Mouse (Mus musculus): ENCODE measurements at regions not wholly inside any gene's neighbourhood (a gene's known extent, or its start where the extent isn't known, plus 50 kb on each side); places are given as distances from the start of the nearest gene placed in this dataset.

DNA sequence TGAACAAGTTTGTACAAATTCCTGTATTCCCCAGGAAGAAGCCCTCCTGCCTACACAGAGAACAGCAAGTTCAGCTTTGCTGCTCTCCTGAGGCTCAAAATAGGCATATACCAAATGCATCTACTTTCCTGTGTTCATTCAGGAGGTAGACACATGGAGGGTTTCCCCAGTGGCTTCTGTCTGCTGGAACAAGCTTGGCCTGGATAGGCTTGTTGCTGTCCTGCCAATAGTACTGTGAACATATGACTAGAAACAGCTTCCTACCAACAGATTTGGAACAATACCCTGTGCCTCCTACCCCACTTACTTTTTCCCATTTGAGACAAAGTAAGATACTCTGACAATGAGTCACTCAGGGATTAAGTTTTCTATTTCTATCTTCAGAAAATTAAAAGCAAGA is 93.8 kb upstream of the Wdpcp start:
- ATAC-seq (replicated peaks; ENCODE audit: poor library complexity, severe bottlenecking), result no peak

DNA sequence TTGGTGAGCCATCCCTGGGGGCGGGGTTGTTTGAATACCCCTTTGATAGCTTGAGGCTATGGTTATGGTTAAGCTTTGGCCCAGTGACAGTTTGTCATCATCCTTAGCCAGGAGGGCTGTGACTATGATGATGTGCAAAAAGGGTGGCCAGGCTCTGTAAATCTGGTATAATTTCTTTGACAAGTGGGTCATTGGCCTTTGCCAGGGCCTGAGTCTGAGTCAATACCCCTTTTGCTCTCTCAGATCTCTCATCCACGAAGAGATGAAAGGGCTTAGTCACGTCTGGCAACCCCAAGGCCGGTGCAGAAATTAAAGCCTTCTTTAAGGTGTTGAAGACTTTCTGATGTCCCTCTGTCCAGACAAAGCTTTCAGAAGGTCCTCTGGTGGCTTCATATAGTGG is 99.7 kb upstream of the Ugp2 start:
- no peak for ATAC-seq (replicated peaks; ENCODE audit: poor library complexity, severe bottlenecking)

DNA sequence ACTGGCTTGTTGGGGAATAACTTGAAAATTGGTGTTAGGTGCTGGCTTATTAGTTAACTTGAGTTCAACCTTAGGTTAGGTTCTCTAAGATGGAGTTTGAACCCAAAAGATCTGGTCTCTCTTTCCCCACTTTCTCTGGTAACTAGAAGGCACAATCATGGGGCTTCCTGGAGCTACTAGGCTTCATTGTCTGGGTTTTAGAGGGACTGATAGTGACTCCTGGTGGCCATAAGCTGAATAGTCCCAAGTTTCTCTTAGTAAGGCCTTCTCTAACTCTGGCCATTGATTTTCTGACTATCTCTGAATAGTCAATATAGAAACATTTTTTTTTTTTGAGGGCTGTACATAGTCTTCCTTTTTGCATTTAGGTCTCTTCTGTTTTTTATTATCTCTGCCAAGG is 97.5 kb upstream of the Ugp2 start:
- no peak for ATAC-seq (replicated peaks; ENCODE audit: poor library complexity, severe bottlenecking)

DNA sequence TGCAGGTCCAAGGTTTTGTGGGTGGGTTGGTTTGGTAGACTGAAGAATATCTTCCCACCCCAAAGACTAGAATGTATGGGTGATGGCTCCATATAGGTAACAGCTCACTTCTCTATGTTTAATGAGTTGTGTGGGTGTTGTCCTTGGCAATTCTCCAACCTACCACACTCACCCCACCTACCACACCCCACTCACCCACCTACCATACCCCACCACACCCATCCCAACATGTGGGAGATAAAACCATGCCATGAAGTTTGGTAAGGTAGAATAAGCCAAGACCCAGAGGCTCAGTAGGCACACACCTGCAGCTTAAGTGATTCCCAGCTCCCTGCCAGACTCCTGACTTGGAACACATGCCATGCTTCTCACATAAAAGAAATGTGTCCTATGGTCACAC is 89.0 kb upstream of the Ugp2 start:
- ATAC-seq (replicated peaks; ENCODE audit: poor library complexity, severe bottlenecking), result no peak

DNA sequence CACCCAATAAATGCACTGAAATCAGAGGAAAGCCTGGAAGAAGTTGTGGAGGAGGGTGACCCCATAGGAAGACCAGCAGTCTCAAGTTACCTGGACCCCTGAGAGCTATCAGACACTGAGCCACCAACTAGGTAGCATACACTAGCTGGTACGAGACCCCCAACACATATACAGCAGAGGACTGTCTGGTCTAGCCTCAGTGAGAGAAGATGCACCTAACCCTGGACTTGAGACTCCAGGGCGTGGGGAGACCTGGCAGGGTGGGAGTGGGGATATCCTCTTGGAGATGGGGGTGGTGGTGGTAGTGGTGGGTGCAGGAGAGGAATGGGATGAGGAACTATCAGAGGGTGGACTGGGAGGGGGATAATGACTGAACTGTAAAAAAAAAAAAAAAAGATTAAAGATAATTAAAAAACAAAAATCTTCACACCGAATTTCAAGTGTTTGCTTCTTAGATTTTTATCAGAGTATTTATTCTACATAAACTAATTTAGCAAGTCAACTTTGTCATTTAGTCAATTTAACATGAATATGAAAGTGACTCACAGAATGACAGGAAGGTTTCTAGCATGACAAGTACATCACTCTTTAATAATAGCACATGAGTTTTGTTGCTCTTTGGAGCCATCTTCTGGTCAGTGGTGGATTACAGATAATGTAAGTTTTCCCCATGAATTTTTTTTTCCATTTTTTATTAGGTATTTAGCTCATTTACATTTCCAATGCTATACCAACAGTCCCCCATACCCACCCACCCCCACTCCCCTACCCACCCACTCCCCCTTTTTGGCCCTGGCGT is 82.5 kb upstream of the Ugp2 start:
- ATAC-seq (replicated peaks; ENCODE audit: poor library complexity, severe bottlenecking), result peak; percentile 87

DNA sequence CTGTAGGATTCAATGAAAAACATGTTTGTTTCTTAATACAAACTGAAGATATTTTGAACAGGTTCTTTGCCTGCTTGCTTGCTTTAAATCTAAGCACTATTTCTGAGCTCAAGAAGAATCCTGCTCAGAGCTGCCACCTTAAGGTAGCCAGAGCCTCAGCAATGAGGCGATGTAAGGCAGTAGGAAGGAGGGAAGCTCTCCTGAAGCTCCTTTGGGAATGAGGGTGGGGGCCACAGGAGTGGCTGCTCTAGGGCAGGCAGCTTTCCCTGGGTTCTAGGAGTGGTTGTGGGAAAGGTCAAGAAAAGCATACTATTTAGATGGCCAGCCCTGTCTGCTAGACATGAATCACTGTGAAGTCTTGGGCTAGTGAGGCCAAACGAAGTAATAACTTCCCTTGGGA is 62.7 kb upstream of the Ugp2 start:
- no peak for ATAC-seq (replicated peaks; ENCODE audit: poor library complexity, severe bottlenecking)

DNA sequence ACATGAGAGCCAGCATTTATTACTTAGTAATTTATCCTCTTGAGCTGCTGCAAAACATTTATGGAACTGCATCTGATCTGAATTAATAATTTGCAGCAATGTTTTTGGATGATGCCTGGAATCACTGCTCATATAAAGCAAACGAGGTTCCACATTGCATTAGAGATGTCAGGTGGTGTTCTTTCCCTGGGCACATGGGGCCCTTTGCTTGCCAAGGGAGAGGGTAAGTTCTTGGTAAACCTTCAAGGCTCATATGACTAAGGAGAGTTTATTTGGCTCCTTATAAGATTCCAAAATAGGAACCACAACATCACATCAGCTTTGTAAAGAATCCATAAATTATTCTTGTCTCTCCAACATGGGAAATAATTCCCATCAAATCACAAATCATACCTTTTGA is 59.0 kb upstream of the Ugp2 start:
- ATAC-seq (replicated peaks; ENCODE audit: poor library complexity, severe bottlenecking), result no peak

DNA sequence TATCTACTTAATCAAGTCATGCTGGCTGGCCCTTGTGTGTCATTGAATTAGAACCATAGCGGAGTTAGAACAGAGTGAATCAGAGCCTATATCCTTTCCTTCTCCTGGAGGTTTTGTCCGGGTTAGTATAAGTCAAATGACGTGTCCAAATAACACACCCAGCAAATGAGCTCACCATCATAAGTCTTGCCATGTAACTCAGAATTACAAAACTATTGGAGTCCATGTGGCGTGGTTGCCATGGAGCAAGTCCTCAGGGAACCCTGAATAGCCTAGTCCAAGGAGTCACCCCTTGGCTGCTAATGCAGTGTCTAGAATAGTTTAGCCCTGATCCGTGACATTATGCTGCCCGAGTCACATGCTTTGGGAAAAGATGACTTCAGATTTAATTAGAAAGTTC is 57.7 kb upstream of the Ugp2 start:
- no peak for ATAC-seq (replicated peaks; ENCODE audit: poor library complexity, severe bottlenecking)

DNA sequence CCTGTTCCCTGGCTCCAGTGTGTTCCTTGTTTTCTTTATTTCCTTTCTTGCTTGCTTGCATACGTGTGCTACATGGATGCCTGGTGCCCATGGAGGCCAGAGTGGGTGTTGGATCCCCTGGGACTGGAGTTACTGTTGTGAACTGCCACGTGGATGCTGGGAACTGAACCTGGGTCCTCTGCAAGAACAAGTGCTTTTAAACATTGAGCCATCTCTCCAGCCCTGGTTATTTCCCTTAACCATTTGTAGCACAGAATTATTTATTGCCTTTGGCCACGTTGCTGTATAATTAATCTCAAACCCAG is 57.0 kb upstream of the Ugp2 start:
- ATAC-seq (replicated peaks; ENCODE audit: poor library complexity, severe bottlenecking), result no peak

DNA sequence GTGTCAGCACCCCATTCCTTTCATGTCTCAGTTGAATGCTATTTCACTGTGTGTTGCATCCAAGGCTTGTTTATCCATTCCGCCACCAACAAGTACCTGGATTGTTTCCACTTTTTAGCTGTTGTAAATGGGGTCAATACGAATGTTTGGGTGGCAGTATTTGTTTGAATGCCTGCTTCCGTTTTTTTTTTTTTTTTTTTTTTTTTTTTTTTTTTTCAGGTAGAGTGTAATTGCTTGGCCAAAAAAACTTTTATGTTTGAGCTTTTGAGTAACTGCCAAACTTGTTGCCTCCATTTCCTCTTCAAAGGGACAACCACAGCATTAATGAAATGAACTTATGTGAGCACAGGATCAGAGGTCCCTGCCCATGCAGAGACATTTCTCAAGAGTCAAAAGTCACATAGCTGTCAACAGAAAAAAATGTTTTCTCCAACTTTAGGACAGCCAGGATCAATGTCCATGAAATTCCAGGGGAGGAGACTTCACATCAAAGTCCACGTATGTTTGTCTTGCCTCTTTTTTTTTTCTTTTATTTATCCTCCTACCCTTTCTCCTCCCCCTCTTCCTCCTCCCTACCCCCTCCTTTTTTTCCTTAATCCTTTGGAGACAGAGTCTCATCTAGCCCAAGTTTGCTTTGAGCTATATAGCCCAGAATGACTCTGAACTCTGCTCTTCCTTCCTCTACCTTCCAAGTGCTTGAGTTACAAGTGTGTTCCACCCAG is 56.5 kb upstream of the Ugp2 start:
- no peak for ATAC-seq (replicated peaks; ENCODE audit: poor library complexity, severe bottlenecking)

DNA sequence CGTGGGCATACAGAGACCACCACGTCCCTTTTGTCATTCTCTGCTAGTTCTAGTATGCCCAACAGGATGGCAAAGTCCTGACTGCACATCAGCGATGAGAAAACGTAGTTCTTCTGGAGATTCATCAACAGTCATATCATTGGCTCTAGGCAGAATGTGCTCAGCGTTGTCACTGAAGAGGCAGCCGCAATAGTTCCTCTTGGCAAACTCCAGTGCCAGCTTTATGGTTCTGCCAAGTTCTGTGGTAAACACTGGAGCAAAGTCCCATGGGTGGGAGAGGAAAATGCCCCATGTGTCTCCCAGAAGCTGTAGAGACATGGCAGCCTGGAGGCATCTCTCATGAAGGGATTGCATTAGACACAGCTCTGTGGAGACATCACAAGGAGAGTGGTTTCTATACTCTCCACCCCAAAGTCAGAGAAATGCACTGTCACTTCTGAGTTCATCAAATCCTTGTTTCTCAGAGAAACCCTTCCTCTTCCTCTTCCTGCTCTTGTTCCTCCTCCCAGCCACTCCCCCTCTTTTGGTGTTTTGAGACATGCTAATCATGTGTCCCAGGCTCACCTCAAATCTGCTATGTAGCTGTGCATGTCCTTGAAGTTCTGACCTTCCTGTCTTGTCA is 54.6 kb upstream of the Ugp2 start:
- ATAC-seq (replicated peaks; ENCODE audit: poor library complexity, severe bottlenecking), result peak; percentile 84

DNA sequence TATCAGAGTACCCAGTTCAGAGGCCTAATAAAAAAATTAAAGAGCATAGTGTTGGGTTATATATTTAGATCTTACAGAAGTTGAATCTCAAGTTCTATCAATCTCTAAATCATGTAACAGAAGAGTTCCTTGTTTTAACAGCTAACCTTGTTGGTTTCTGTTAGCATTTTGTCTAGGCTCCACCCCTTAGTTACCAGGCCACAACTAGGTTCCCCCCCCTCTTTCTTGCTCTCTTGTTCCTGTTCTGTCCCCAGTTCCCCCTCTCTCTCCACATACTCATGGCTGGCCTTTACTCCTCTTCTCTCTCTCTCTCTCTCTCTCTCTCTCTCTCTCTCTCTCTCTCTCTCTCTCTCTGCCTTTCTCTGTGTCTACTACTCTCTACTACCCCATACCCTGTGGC is 53.3 kb upstream of the Ugp2 start:
- peak; percentile 86 for ATAC-seq (replicated peaks; ENCODE audit: poor library complexity, severe bottlenecking)

DNA sequence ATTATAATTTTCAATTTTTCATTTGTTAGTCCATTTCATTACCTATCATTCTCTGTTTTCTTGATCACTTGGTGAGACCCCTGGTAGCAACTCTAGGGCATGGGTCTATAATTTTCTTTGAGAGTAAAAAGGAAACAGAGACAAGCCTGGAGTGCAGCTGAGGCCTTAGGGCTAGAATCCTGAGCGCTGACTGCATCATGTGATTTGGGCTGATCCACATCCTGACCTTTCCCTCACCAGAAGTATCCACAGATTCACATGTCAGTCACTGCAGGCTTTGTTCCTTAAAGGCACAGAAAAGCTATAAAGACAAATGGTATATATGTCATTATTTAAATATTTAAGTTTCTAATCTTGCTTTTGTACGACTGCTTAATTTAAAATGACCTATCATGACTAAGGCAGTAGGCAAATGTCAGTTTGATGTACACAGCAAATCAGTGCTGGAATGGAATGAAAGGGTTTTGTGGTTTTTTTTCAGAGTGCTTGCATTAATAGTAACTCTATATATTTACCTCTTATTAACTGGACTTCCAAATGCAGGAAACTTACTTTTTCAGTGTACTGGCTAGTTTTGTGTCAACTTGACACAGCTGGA is 51.4 kb upstream of the Ugp2 start:
- ATAC-seq (replicated peaks; ENCODE audit: poor library complexity, severe bottlenecking), result no peak
